In genomic region chr3:96565105-96565504, GRCm38 (mm10) we compare ENCODE assay signal across 13 mouse cellular contexts. TPM values are rescaled to one million over a fixed set of nuclear protein-coding genes. Genes with fewer than 3 reads are reported as not detected.
DNase-seq lines count a peak whose midpoint lies in the region; ATAC-seq and TF ChIP-seq lines count a peak whose summit lies in the region.
"Had no signal": no experiment of that assay in that cellular context is flagged by ENCODE, and none has a peak within 500 bp of the region (broad histone marks: within the 10 kb centered on the region; RNA-seq: fewer than 3 reads in every experiment).

No protein-coding gene starts in this region.

- H3K9me3 ChIP-seq in heart, embryonic 13.5 days = no peaks in the 10 kb centered on the region
- H3K9me3 ChIP-seq in liver, embryonic 15.5 days (replicated peaks) = no peaks in the 10 kb centered on the region
- H3K9me3 ChIP-seq: midbrain, embryonic 13.5 days had no signal

- peak overlapping the region; percentile 77 for H3K27ac ChIP-seq in layer of hippocampus, adult 2 months
- peak overlapping the region; percentile 99 for H3K27ac ChIP-seq in heart, embryonic 13.5 days (replicated peaks)
- peak overlapping the region; percentile 56 for H3K27ac ChIP-seq in liver, embryonic 15.5 days (replicated peaks)
- H3K27ac ChIP-seq: midbrain, embryonic 13.5 days had no signal

- no peak for DNase-seq in layer of hippocampus, adult 2 months (ENCODE audit: low spot score in 2 of 2)
- DNase-seq in layer of hippocampus, adult 9-11 months = no peak
- DNase-seq in R1 (ENCODE audit: low read depth, low spot score) = peak; percentile 95
- no peak for DNase-seq in gastrocnemius, adult 8-10 months (ENCODE audit: low spot score in 2 of 2)
- no peak for DNase-seq in gastrocnemius, postnatal 4 days (ENCODE audit: low spot score in 2 of 2)
- DNase-seq: cerebellum, postnatal 25 days had no signal

- H3K27me3 ChIP-seq in heart, embryonic 13.5 days (replicated peaks) = no peaks in the 10 kb centered on the region
- no peaks in the 10 kb centered on the region for H3K27me3 ChIP-seq in liver, embryonic 15.5 days
- H3K27me3 ChIP-seq: midbrain, embryonic 13.5 days had no signal

- no peak overlapping the region for H3K9ac ChIP-seq in heart, embryonic 13.5 days
- no peak overlapping the region for H3K9ac ChIP-seq in liver, embryonic 15.5 days
- H3K9ac ChIP-seq: midbrain, embryonic 13.5 days had no signal

- H3K4me1 ChIP-seq in heart, embryonic 13.5 days = peaks cover 64% of the 10 kb centered on the region
- H3K4me1 ChIP-seq in liver, embryonic 15.5 days (replicated peaks) = peaks cover 64% of the 10 kb centered on the region

- TF ChIP-seq CTCF in layer of hippocampus, adult 2 months (conservative IDR thresholded peaks at IDR 0.05) = no peak

- ATAC-seq in heart, embryonic 13.5 days (ENCODE audit: extremely low read depth, insufficient number of reproducible peaks, low FRiP score, low TSS enrichment) = no peak
- no peak for ATAC-seq in liver, embryonic 15.5 days (ENCODE audit: insufficient read depth)
- ATAC-seq: midbrain, embryonic 13.5 days had no signal

- H3K4me3 ChIP-seq in layer of hippocampus, adult 2 months = no peak overlapping the region
- no peak overlapping the region for H3K4me3 ChIP-seq in heart, embryonic 13.5 days
- no peak overlapping the region for H3K4me3 ChIP-seq in liver, embryonic 15.5 days (replicated peaks)
- H3K4me3 ChIP-seq: midbrain, embryonic 13.5 days had no signal

- peaks cover 18% of the 10 kb centered on the region for H3K36me3 ChIP-seq in heart, embryonic 13.5 days
- peaks cover 14% of the 10 kb centered on the region for H3K36me3 ChIP-seq in liver, embryonic 15.5 days (replicated peaks)

- WGBS in heart, embryonic 13.5 days = 81% methylated on average over 2 of the region's 3 CpGs
- 51% methylated on average over 3 of the region's 3 CpGs for WGBS in liver, embryonic 15.5 days (ENCODE audit: insufficient replicate concordance)

- H3K4me2 ChIP-seq in heart, embryonic 13.5 days = no peak overlapping the region
- peak overlapping the region; percentile 53 for H3K4me2 ChIP-seq in liver, embryonic 15.5 days
- H3K4me2 ChIP-seq: midbrain, embryonic 13.5 days had no signal

RNA-seq across cellular contexts. Expression of gene Txnip, which starts 7.3 kb away (rescaled TPM):
- total RNA-seq in layer of hippocampus, adult 2 months (2021) = 10 to 100 TPM; 22.6 to 36.4 TPM
- 156 and 165 TPM in 2 replicates for polyA plus RNA-seq in heart, embryonic 13.5 days (2015; fragmentation: Nextera tagmentation; extraction: Ambion mirVana)
- polyA plus RNA-seq in liver, embryonic 15.5 days (2015; fragmentation: Nextera tagmentation; extraction: Ambion mirVana) = 42.8 and 46.8 TPM in 2 replicates
- total RNA-seq in gastrocnemius, adult 8-10 months (2022) = 100 to 1,000 TPM; 365 to 573 (median 474) TPM
- total RNA-seq in gastrocnemius, postnatal 4 days (2021) = 100 to 1,000 TPM; 318 to 360 TPM

RNA-seq across cellular contexts. Expression of gene Gm16253, which starts 11.7 kb away (rescaled TPM):
- total RNA-seq in layer of hippocampus, adult 2 months (2021) = not detected
- 1.6 and 1.7 TPM in 2 replicates for polyA plus RNA-seq in heart, embryonic 13.5 days (2015; fragmentation: Nextera tagmentation; extraction: Ambion mirVana)
- 0.17 and 0.23 TPM in 2 replicates for polyA plus RNA-seq in liver, embryonic 15.5 days (2015; fragmentation: Nextera tagmentation; extraction: Ambion mirVana)
- total RNA-seq in gastrocnemius, adult 8-10 months (2022) = 1 to 10 TPM in 3 of 4 experiments, not detected in 1; 1.2 to 1.5 (median 1.2) TPM
- 1 to 10 TPM; 1.5 TPM for total RNA-seq in gastrocnemius, postnatal 4 days (2021)
- total RNA-seq: adrenal gland, postnatal 4 days; granulocyte monocyte progenitor cell, adult 5-6 weeks; left cerebral cortex, postnatal 36 days had no signal
- polyA plus RNA-seq: erythroblast, embryonic 14.5 days had no signal

RNA-seq across cellular contexts. Expression of gene Polr3gl, which starts 28.9 kb away (rescaled TPM):
- total RNA-seq in layer of hippocampus, adult 2 months (2021) = 10 to 100 TPM; 32.1 to 34.4 TPM
- polyA plus RNA-seq in heart, embryonic 13.5 days (2015; fragmentation: Nextera tagmentation; extraction: Ambion mirVana) = 33.5 and 36.1 TPM in 2 replicates
- polyA plus RNA-seq in liver, embryonic 15.5 days (2015; fragmentation: Nextera tagmentation; extraction: Ambion mirVana) = 10.9 and 11.7 TPM in 2 replicates
- total RNA-seq in gastrocnemius, adult 8-10 months (2022) = 10 to 100 TPM; 39.8 to 59.8 (median 51.8) TPM
- total RNA-seq in gastrocnemius, postnatal 4 days (2021) = 10 to 100 TPM; 32.4 to 34.2 TPM

RNA-seq across cellular contexts. Expression of gene Ankrd34a, which starts 31.3 kb away (rescaled TPM):
- 10 to 100 TPM; 55.2 to 56.7 TPM for total RNA-seq in layer of hippocampus, adult 2 months (2021)
- 6.5 and 8.1 TPM in 2 replicates for polyA plus RNA-seq in heart, embryonic 13.5 days (2015; fragmentation: Nextera tagmentation; extraction: Ambion mirVana)
- 0.12 and 0.15 TPM in 2 replicates for polyA plus RNA-seq in liver, embryonic 15.5 days (2015; fragmentation: Nextera tagmentation; extraction: Ambion mirVana)
- total RNA-seq in gastrocnemius, adult 8-10 months (2022) = 1 to 10 TPM in 2 of 4 experiments, under 1 TPM in 2; 0.64 to 1.6 (median 1.1) TPM
- 1 to 10 TPM; 1.9 TPM for total RNA-seq in gastrocnemius, postnatal 4 days (2021)
- total RNA-seq: granulocyte monocyte progenitor cell, adult 5-6 weeks had no signal
- polyA plus RNA-seq: erythroblast, embryonic 14.5 days had no signal

RNA-seq across cellular contexts. Expression of gene Lix1l, which starts 35.8 kb away (rescaled TPM):
- total RNA-seq in layer of hippocampus, adult 2 months (2021) = 10 to 100 TPM; 29.0 to 29.1 TPM
- polyA plus RNA-seq in heart, embryonic 13.5 days (2015; fragmentation: Nextera tagmentation; extraction: Ambion mirVana) = 4.6 and 5.2 TPM in 2 replicates
- polyA plus RNA-seq in liver, embryonic 15.5 days (2015; fragmentation: Nextera tagmentation; extraction: Ambion mirVana) = 0.47 and 0.64 TPM in 2 replicates
- 1 to 10 TPM; 3.5 to 6.8 (median 4.4) TPM for total RNA-seq in gastrocnemius, adult 8-10 months (2022)
- total RNA-seq in gastrocnemius, postnatal 4 days (2021) = 10 to 100 TPM; 41.8 to 42.9 TPM

Comparison
In these comparisons a context has a peak if more than half of its experiments do, and no peak if none do; other contexts are left out.
1. RNA of gene Txnip, which starts 7.3 kb away (total RNA-seq): 365 to 573 TPM in gastrocnemius, adult 8-10 months and 318 to 360 TPM in gastrocnemius, postnatal 4 days; 22.6 to 36.4 TPM in layer of hippocampus, adult 2 months; every median in the first group is over 4 times any median in the second.
2. Peak in every context shown above with its lines, with median percentiles within 50 percentile points of each other: H3K27ac ChIP-seq.